Mouse (Mus musculus) heart, adult 2 months (tissue): ENCODE measurements around the gene Camk2b. TPM values are rescaled to one million over a fixed set of nuclear protein-coding genes. Genes with fewer than 3 reads are reported as not detected.
A peak's percentile ranks its signal among the peaks of the same experiment; 100 is the strongest.

Experiments used
- DNase-seq, 2 experiments: peaks; one replicate each; pipeline ENCODE4 v3.0.0; 2021
- H3K27ac ChIP-seq: fragments of 200-600 bp; 2 replicates; pipeline ENCODE4 v1.8.1; 2022
- H3K27me3 ChIP-seq: fragments of 200-500 bp; 2 replicates; pipeline ENCODE4 v1.6.1; 2012; ENCODE audit warnings: mild to moderate bottlenecking, low read length, inconsistent platforms, mixed read lengths; ENCODE audit not compliant: control insufficient read depth, insufficient read depth
- H3K36me3 ChIP-seq: fragments of 200-500 bp; 2 replicates; pipeline ENCODE4 v1.6.1; 2012; ENCODE audit warnings: low read length, inconsistent platforms; ENCODE audit not compliant: control insufficient read depth, insufficient read depth
- H3K4me1 ChIP-seq: fragments of 200-500 bp; 2 replicates; pipeline ENCODE4 v1.6.1; 2011; ENCODE audit warnings: low read length; ENCODE audit not compliant: control insufficient read depth, insufficient read depth
- H3K4me3 ChIP-seq: fragments of 200-600 bp; 2 replicates; pipeline ENCODE4 v1.8.1; 2022
- H3K79me2 ChIP-seq: fragments of 200-500 bp; replicated peaks from 2 replicates; pipeline ENCODE4 v1.6.1; 2012; ENCODE audit warnings: mild to moderate bottlenecking, inconsistent platforms, low read length, moderate library complexity, mixed read lengths; ENCODE audit not compliant: control insufficient read depth, insufficient read depth
- H3K9ac ChIP-seq: fragments of 200-500 bp; 2 replicates; pipeline ENCODE4 v1.6.1; 2012; ENCODE audit warnings: low read depth, mild to moderate bottlenecking, control low read depth, inconsistent platforms, low read length, mixed read lengths
- CTCF ChIP-seq: fragments of 200-600 bp; IDR thresholded peaks from 2 replicates; pipeline ENCODE4 v1.8.1; 2022; ENCODE audit warnings: antibody characterized with exemption, mild to moderate bottlenecking, moderate library complexity
- EP300 ChIP-seq: fragments of 200-500 bp; IDR thresholded peaks from 2 replicates; pipeline ENCODE4 v1.6.1; 2011; ENCODE audit warnings: low read depth, low read length, control low read depth; ENCODE audit not compliant: insufficient read depth
- POLR2A ChIP-seq: fragments of 200-500 bp; IDR thresholded peaks from 2 replicates; pipeline ENCODE4 v1.6.1; 2011; ENCODE audit warnings: mild to moderate bottlenecking, low read depth, low read length, control low read depth; ENCODE audit not compliant: insufficient read depth
- WGBS: fragments of 180-500 bp; shearing (Covaris S2); methylation state at CpG from one replicate; pipeline ENCODE4 v1.1.7; 2018; 5-methylcytosine and 5-hydroxymethylcytosine counted together
- intact Hi-C: fragments of 180-260 bp; cut with DNase I; formaldehyde crosslinking; loops from one replicate; pipeline ENCODE4 v1.15.1; 2025
- polyA plus RNA-seq: library from polyadenylated mRNA; depleted of rRNA; stranded (reverse); fragments of >200 nt; gene quantifications from 2 replicates; pipeline ENCODE4 v1.2.3, GENCODE M21; 2012
- total RNA-seq, 2 experiments: library from RNA; stranded (reverse); gene quantifications; 2 replicates each; pipeline ENCODE4 v1.2.3; 2021

Camk2b gene
- total and polyA plus RNA-seq, 3 experiments = 4.8 to 12.9 (median 5.2) TPM

DNA sequence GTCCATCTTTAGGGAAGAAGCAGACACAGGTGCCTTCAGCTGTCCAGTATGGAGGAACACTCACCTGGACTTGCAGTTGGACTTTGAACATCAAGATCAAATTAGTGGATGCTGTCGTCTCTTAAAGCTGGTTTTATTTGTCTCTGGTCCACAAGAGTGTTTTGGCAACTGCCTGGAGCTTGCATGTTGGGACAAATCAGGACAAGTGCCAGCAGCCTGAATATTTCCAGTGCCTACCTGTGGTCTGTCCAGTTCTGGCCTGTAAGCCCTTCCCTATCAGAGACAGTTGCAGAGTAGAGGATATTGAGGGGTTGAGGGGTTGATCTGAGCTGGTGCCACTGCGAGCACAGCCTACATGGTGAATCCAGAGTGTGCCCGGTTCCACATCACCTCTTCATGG lies 99.4 kb downstream of the Camk2b start:
- no peak for TF ChIP-seq POLR2A
- TF ChIP-seq CTCF = no peak
- no peak for TF ChIP-seq EP300
- DNase-seq = no peak
- Histone ChIP-seq H3K27me3 (no peaks in the 10 kb centered on the region), H3K4me1 (no peaks in the 10 kb centered on the region), H3K9ac (no peak overlapping the region), H3K27ac (no peak overlapping the region), H3K79me2 (no peaks in the 10 kb centered on the region), H3K36me3 (no peaks in the 10 kb centered on the region), H3K4me3 (no peak overlapping the region)
- intact Hi-C loops = no loop called here
- 92% methylated on average over 3 of the region's 3 CpGs for WGBS

GRCm38 (mm10) chr11:5965865-5966264 lies 100.3 kb downstream of the Camk2b start:
- Histone ChIP-seq H3K4me3 (no peak overlapping the region), H3K27ac (no peak overlapping the region), H3K36me3 (no peaks in the 10 kb centered on the region), H3K27me3 (no peaks in the 10 kb centered on the region), H3K9ac (no peak overlapping the region), H3K79me2 (peaks cover 1% of the 10 kb centered on the region; the same call in 1 of the 2 replicates), H3K4me1 (no peaks in the 10 kb centered on the region)
- intact Hi-C loops = no loop called here
- 82% methylated on average over 11 of the region's 11 CpGs for WGBS
- no peak for DNase-seq
- TF ChIP-seq EP300 (no peak), POLR2A (no peak), CTCF (no peak)

- 47% methylated on average over 2 of the region's 2 CpGs for WGBS
- no peaks in the 10 kb centered on the region for H3K27me3 ChIP-seq
- no peak for DNase-seq
- H3K27ac ChIP-seq = no peak overlapping the region
- intact Hi-C loops = no loop called here
- H3K36me3 ChIP-seq = peaks cover 6% of the 10 kb centered on the region; the same call in 1 of the 2 replicates
- peaks cover 8% of the 10 kb centered on the region for H3K4me1 ChIP-seq
- no peak for TF ChIP-seq CTCF
- no peak for TF ChIP-seq POLR2A
- no peak for TF ChIP-seq EP300
- H3K4me3 ChIP-seq = no peak overlapping the region
- no peak overlapping the region for H3K9ac ChIP-seq
- H3K79me2 ChIP-seq = peaks cover 10% of the 10 kb centered on the region
These were observed 106.1 kb downstream of the Camk2b start for GRCm38 (mm10) chr11:5960051-5960450.

DNA sequence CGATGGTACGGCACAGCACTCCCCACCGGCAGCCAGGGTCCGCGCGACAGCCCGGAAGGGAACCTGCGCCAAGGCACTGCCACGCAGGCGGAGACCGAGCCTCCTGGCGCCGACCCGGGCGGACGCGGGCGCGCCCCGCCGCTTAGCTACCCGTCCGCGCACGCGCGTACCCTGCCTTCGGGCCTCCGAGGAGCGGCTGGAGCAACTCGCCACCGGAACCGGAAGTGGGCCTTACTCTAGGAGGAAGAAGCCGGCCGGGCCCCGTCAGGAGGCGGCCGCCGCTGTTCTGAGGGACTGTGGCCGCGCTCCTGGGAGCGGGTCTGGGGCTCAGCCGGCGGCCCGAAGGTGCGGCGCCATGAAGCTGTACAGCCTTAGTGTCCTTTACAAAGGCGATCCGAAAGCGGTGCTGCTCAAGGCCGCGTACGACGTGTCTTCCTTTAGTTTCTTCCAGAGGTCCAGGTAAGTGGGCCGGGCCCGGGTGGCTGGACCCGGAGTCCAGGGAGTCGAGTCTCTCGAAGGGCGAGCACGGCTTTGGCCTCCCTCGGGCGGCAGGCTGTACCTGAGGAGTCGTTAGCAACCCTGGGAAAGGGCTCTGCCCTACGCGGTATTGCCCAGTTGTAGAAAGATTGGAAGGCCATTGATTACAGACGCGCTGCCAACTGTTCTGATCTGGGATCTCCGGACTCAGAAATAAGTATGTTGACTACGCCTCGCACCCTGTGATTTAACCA lies 110.5 kb downstream of the Camk2b start, which contains the start of gene Ykt6:
TSS of gene Ykt6 (plus strand) at position 148 of the 731 bp plus-strand sequence.
- DNase-seq = peak; percentile 96 to 99
- no peaks in the 10 kb centered on the region for H3K27me3 ChIP-seq
- intact Hi-C loops = loop anchor here (2.0 kb wide), 1 partner anchor 69 kb away; no protein-coding TSS in a partner anchor
- H3K27ac ChIP-seq = peak within 1 kb of the TSS; percentile 97
- peaks cover 8% of the 10 kb centered on the region for H3K79me2 ChIP-seq
- peak; percentile 92 for TF ChIP-seq POLR2A
- TF ChIP-seq EP300 = 0 out of 2 replicates have a peak, but pooled peaks have one; percentile 12
- no peak for TF ChIP-seq CTCF
- peak within 1 kb of the TSS; percentile 99 for H3K9ac ChIP-seq
- H3K4me3 ChIP-seq = peak within 1 kb of the TSS; percentile 83
- under 1% methylated on average over 71 of the region's 71 CpGs for WGBS
- H3K4me1 ChIP-seq = peaks cover 11% of the 10 kb centered on the region
- peaks cover 6% of the 10 kb centered on the region; the same call in 1 of the 2 replicates for H3K36me3 ChIP-seq

DNA sequence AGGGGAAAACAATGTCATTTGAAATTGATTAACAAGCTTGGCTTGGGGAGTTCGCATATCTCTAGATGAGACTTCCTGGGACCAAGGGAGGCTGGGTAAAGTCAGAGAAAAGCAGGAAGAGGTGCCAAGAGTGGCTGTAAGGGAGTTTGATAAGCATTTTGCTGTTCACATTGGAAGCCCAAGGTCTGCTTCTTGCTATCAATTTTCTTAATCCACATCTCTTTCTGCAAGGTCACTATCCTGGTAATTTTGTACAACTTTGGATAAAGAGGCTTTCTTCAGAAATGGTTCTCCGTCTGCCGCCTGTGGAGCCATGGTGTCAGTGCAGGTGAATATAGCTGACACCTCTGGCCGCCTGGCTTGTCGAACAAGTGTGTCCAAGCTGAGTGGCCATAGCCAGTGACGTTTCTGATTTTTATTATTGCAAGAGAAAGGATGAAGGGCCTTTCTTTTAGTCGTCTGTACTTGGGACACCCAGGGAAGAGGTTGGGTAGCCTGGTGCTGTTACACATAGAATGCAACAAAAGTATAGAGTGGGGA lies 111.1 kb downstream of the Camk2b start:
- no peaks in the 10 kb centered on the region for H3K27me3 ChIP-seq
- peaks cover 8% of the 10 kb centered on the region for H3K79me2 ChIP-seq
- peaks cover 11% of the 10 kb centered on the region for H3K4me1 ChIP-seq
- DNase-seq = no peak
- H3K4me3 ChIP-seq = peak overlapping the region; percentile 83
- WGBS = 2% methylated on average over 7 of the region's 7 CpGs
- peaks cover 5% of the 10 kb centered on the region; the same call in 1 of the 2 replicates for H3K36me3 ChIP-seq
- peak overlapping the region; percentile 97 for H3K27ac ChIP-seq
- H3K9ac ChIP-seq = peak overlapping the region; percentile 87
- TF ChIP-seq EP300 (no peak), POLR2A (no peak), CTCF (peak; percentile 74)
- intact Hi-C loops = loop anchor here (2.0 kb wide), 1 partner anchor 68 kb away; no protein-coding TSS in a partner anchor

DNA sequence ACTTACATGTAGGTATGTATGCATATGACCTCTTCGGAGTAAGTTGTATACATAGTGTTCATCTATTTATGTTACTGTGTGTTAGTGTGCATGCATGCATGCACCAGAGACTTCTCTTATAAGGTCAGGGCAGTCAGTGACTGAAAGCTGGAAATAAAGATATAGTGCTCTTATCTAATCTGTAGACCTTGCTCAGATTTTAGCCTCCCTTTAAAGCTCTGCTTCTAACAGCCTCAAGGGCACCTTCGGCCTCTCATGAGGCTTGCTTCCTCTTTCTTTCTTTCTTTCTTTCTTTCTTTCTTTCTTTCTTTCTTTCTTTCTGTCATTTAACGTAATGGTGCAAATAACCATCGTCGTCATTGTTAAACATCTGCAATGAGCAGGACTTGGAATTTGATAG lies 111.7 kb downstream of the Camk2b start:
- H3K4me1 ChIP-seq = peaks cover 10% of the 10 kb centered on the region
- TF ChIP-seq CTCF = no peak
- no peak for TF ChIP-seq EP300
- TF ChIP-seq POLR2A = no peak
- H3K27ac ChIP-seq = no peak overlapping the region
- DNase-seq = no peak
- intact Hi-C loops = loop anchor here (2.0 kb wide), 1 partner anchor 68 kb away; no protein-coding TSS in a partner anchor
- WGBS = 67% methylated on average over 5 of the region's 5 CpGs
- no peaks in the 10 kb centered on the region for H3K27me3 ChIP-seq
- H3K4me3 ChIP-seq = no peak overlapping the region
- peaks cover 8% of the 10 kb centered on the region for H3K79me2 ChIP-seq
- peaks cover 3% of the 10 kb centered on the region; the same call in 1 of the 2 replicates for H3K36me3 ChIP-seq
- no peak overlapping the region for H3K9ac ChIP-seq
